Mouse (Mus musculus): Measurements from ENCODE around the gene Olfr573-ps1. TPM values are rescaled to one million over a fixed set of nuclear protein-coding genes. Genes with fewer than 3 reads are reported as not detected.

Olfr573-ps1 gene
- polyA plus RNA-seq (2015; fragmentation: Nextera tagmentation; extraction: Ambion mirVana), result not detected in 2 replicates

DNA sequence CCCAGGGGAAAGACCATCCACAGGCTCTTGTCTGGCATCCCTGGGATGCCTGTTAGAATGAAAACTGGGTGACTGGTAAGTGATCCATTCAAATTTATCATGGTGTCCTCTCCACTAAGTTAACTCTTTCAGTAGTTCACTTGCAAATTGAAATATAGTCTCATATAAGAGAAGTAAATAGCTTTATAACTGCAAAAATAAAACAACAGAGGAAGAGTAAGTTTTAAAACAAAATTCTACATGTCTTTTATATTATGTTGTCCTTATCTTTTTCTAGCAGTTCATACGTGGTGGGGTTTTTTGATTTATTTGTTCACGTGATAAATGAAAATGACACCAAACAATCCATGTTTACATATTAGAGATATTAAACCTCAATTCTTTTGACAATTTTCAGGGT lies at the start of gene Olfr573-ps1:
Olfr573-ps1 (minus strand) TSS at position 101 of the 400 bp plus-strand sequence.
- no peak within 1 kb of the TSS for H3K9ac ChIP-seq (ENCODE audit: low read length)
- WGBS, result 73% methylated on average over 2 of the region's 2 CpGs
- ATAC-seq (ENCODE audit: insufficient read depth, low FRiP score), result no peak
- H3K27ac ChIP-seq (ENCODE audit: low read length), result no peak within 1 kb of the TSS
- no peaks in the 10 kb centered on the region for H3K27me3 ChIP-seq (ENCODE audit: control insufficient read depth, insufficient read depth, low read length)
- H3K4me3 ChIP-seq (replicated peaks; ENCODE audit: low read length), result no peak within 1 kb of the TSS
- no peaks in the 10 kb centered on the region for H3K4me1 ChIP-seq (ENCODE audit: control insufficient read depth, insufficient read depth, low read length)
- H3K9me3 ChIP-seq (replicated peaks; ENCODE audit: control insufficient read depth, low read length), result no peaks in the 10 kb centered on the region
- H3K36me3 ChIP-seq (ENCODE audit: control insufficient read depth, insufficient read depth, low read length), result no peaks in the 10 kb centered on the region
- no peak within 1 kb of the TSS for H3K4me2 ChIP-seq (ENCODE audit: low read depth, low read length)

GRCm38 (mm10) chr7:102989224-102989623 lies 46.8 kb upstream of the Olfr573-ps1 start, which contains the start of gene Olfr578:
TSS of gene Olfr578 (minus strand) at chr7:102989324.
- Histone ChIP-seq H3K27me3 (ENCODE audit: control insufficient read depth, insufficient read depth, low read length) (no peaks in the 10 kb centered on the region), H3K4me2 (ENCODE audit: low read depth, low read length) (no peak within 1 kb of the TSS), H3K27ac (ENCODE audit: low read length) (no peak within 1 kb of the TSS), H3K9me3 (replicated peaks; ENCODE audit: control insufficient read depth, low read length) (no peaks in the 10 kb centered on the region), H3K4me3 (replicated peaks; ENCODE audit: low read length) (no peak within 1 kb of the TSS), H3K9ac (ENCODE audit: low read length) (no peak within 1 kb of the TSS), H3K4me1 (ENCODE audit: control insufficient read depth, insufficient read depth, low read length) (no peaks in the 10 kb centered on the region), H3K36me3 (ENCODE audit: control insufficient read depth, insufficient read depth, low read length) (no peaks in the 10 kb centered on the region)
- WGBS, result 57% methylated on average over 3 of the region's 3 CpGs
- ATAC-seq (ENCODE audit: insufficient read depth, low FRiP score), result no peak

DNA sequence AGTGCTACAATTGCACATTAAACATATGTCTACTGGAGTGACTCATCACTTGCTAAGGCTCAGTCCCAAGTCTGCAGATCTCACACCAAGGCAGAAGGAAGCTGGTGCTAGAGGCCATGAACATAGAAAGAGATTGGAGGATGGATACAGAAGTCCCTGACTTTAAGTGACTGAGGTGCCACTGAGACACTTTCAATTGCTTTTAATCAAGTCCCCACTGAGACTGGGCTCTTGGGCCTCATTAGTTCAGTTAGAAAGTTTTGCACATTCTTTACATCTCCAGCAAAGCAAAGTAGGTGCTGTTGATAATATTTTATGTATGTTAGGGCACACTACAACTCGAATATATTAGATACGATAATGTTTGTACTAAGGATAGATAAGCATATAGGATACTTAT lies 33.5 kb upstream of the Olfr573-ps1 start, which contains the start of gene Olfr577:
Olfr577 (minus strand) TSS at position 101 of the 400 bp plus-strand sequence.
- H3K27me3 ChIP-seq (ENCODE audit: control insufficient read depth, insufficient read depth, low read length), result no peaks in the 10 kb centered on the region
- H3K9ac ChIP-seq (ENCODE audit: low read length), result no peak within 1 kb of the TSS
- H3K4me3 ChIP-seq (replicated peaks; ENCODE audit: low read length), result no peak within 1 kb of the TSS
- H3K27ac ChIP-seq (ENCODE audit: low read length), result no peak within 1 kb of the TSS
- no peaks in the 10 kb centered on the region for H3K9me3 ChIP-seq (replicated peaks; ENCODE audit: control insufficient read depth, low read length)
- no peak within 1 kb of the TSS for H3K4me2 ChIP-seq (ENCODE audit: low read depth, low read length)
- 72% methylated on average over 2 of the region's 2 CpGs for WGBS
- no peak for ATAC-seq (ENCODE audit: insufficient read depth, low FRiP score)
- no peaks in the 10 kb centered on the region for H3K36me3 ChIP-seq (ENCODE audit: control insufficient read depth, insufficient read depth, low read length)
- no peaks in the 10 kb centered on the region for H3K4me1 ChIP-seq (ENCODE audit: control insufficient read depth, insufficient read depth, low read length)

DNA sequence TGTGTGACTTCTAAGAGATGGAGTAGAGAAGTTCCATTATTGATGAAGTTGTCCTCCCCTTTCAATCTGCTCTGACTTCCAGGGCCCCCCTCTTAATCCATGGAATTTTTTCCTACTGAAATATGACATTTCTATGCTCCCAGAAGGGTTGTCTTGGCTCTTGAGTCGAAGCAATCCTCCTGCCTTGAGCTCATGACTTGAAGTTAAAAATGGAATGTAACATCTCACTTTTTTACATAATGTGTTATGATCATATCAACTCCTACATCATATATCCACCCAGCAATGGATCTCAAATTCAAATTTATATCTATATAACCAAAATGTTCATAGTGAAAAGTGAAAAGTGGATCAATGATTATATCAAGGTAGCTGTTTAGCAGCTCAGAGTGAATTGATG lies 32.0 kb upstream of the Olfr573-ps1 start:
- H3K4me2 ChIP-seq (ENCODE audit: low read depth, low read length), result no peak overlapping the region
- no peak overlapping the region for H3K27ac ChIP-seq (ENCODE audit: low read length)
- no peaks in the 10 kb centered on the region for H3K9me3 ChIP-seq (replicated peaks; ENCODE audit: control insufficient read depth, low read length)
- 50% methylated on average over 1 of the region's 1 CpGs for WGBS
- no peaks in the 10 kb centered on the region for H3K27me3 ChIP-seq (ENCODE audit: control insufficient read depth, insufficient read depth, low read length)
- no peak overlapping the region for H3K4me3 ChIP-seq (replicated peaks; ENCODE audit: low read length)
- no peak overlapping the region for H3K9ac ChIP-seq (ENCODE audit: low read length)
- H3K4me1 ChIP-seq (ENCODE audit: control insufficient read depth, insufficient read depth, low read length), result no peaks in the 10 kb centered on the region
- no peak for ATAC-seq (ENCODE audit: insufficient read depth, low FRiP score)
- no peaks in the 10 kb centered on the region for H3K36me3 ChIP-seq (ENCODE audit: control insufficient read depth, insufficient read depth, low read length)

- H3K4me1 ChIP-seq (ENCODE audit: control insufficient read depth, insufficient read depth, low read length), result no peaks in the 10 kb centered on the region
- no peak within 1 kb of the TSS for H3K4me2 ChIP-seq (ENCODE audit: low read depth, low read length)
- H3K27ac ChIP-seq (ENCODE audit: low read length), result no peak within 1 kb of the TSS
- H3K4me3 ChIP-seq (replicated peaks; ENCODE audit: low read length), result no peak within 1 kb of the TSS
- ATAC-seq (ENCODE audit: insufficient read depth, low FRiP score), result no peak
- WGBS, result 24% methylated on average over 2 of the region's 2 CpGs
- H3K9ac ChIP-seq (ENCODE audit: low read length), result no peak within 1 kb of the TSS
- no peaks in the 10 kb centered on the region for H3K36me3 ChIP-seq (ENCODE audit: control insufficient read depth, insufficient read depth, low read length)
- H3K27me3 ChIP-seq (ENCODE audit: control insufficient read depth, insufficient read depth, low read length), result no peaks in the 10 kb centered on the region
- no peaks in the 10 kb centered on the region for H3K9me3 ChIP-seq (replicated peaks; ENCODE audit: control insufficient read depth, low read length)
Observed at GRCm38 (mm10) chr7:102962360-102962759, 20.0 kb upstream of the Olfr573-ps1 start, which contains the start of gene Olfr576. TSS of gene Olfr576 (plus strand) at chr7:102962660.

GRCm38 (mm10) chr7:102958593-102958992 lies 16.2 kb upstream of the Olfr573-ps1 start, which contains the start of gene Olfr575:
TSS of gene Olfr575 (minus strand) at chr7:102958775.
- ATAC-seq (ENCODE audit: insufficient read depth, low FRiP score), result no peak
- 33% methylated on average over 1 of the region's 1 CpGs for WGBS
- H3K9me3 ChIP-seq (replicated peaks; ENCODE audit: control insufficient read depth, low read length), result no peaks in the 10 kb centered on the region

DNA sequence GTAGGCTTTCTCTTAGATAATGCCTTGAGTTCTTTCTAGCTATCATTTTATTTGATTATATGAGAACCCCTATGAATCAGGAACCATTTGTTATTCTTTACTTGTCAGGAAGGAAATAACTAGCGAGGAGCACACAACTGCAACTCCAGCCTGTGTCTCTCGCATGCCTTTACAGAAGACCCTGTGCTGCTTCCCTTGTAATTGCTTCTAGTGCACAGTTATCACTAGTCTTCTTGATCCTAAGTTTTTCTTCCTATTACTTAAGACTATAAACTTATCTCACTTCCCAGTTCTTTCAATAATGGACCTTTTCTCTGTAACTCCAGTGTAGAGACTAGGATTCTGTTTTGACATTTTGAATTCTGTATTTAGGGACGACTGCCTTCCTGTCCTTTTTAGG lies 15.8 kb upstream of the Olfr573-ps1 start:
- Histone ChIP-seq H3K27me3 (ENCODE audit: control insufficient read depth, insufficient read depth, low read length) (no peaks in the 10 kb centered on the region), H3K36me3 (ENCODE audit: control insufficient read depth, insufficient read depth, low read length) (no peaks in the 10 kb centered on the region), H3K27ac (ENCODE audit: low read length) (no peak overlapping the region), H3K9ac (ENCODE audit: low read length) (no peak overlapping the region), H3K4me3 (replicated peaks; ENCODE audit: low read length) (no peak overlapping the region), H3K4me1 (ENCODE audit: control insufficient read depth, insufficient read depth, low read length) (no peaks in the 10 kb centered on the region), H3K9me3 (replicated peaks; ENCODE audit: control insufficient read depth, low read length) (no peaks in the 10 kb centered on the region), H3K4me2 (ENCODE audit: low read depth, low read length) (no peak overlapping the region)
- ATAC-seq (ENCODE audit: insufficient read depth, low FRiP score), result no peak
- 62% methylated on average over 3 of the region's 3 CpGs for WGBS

More at GRCm38 (mm10) chr7:102958593-102958992, 16.2 kb upstream of the Olfr573-ps1 start, which contains the start of gene Olfr575:
- no peaks in the 10 kb centered on the region for H3K4me1 ChIP-seq (ENCODE audit: control insufficient read depth, insufficient read depth, low read length)
- H3K4me3 ChIP-seq (replicated peaks; ENCODE audit: low read length), result no peak within 1 kb of the TSS
- H3K27me3 ChIP-seq (ENCODE audit: control insufficient read depth, insufficient read depth, low read length), result no peaks in the 10 kb centered on the region
- H3K27ac ChIP-seq (ENCODE audit: low read length), result no peak within 1 kb of the TSS
- H3K4me2 ChIP-seq (ENCODE audit: low read depth, low read length), result no peak within 1 kb of the TSS
- H3K36me3 ChIP-seq (ENCODE audit: control insufficient read depth, insufficient read depth, low read length), result no peaks in the 10 kb centered on the region
- no peak within 1 kb of the TSS for H3K9ac ChIP-seq (ENCODE audit: low read length)

DNA sequence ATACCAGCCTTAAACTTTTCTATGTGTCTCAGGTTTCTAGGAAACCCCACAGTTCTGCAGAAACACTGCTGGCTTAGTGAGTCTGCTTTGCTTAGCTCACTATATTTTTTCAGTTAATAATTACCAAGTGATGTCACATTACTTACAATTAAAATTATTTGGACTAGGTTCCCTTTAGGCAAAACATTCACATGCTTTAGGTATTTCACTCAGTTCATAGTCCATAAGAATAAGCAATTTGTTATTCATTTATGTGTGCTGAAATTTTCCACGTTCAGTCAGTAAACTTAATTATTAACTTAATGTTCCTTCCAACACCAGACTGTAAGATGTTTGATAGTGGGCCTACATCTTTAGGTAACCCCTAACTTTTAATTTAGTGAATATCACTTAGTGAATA lies 8.4 kb upstream of the Olfr573-ps1 start:
- no peak overlapping the region for H3K9ac ChIP-seq (ENCODE audit: low read length)
- H3K36me3 ChIP-seq (ENCODE audit: control insufficient read depth, insufficient read depth, low read length), result no peaks in the 10 kb centered on the region
- H3K9me3 ChIP-seq (replicated peaks; ENCODE audit: control insufficient read depth, low read length), result no peaks in the 10 kb centered on the region
- H3K4me1 ChIP-seq (ENCODE audit: control insufficient read depth, insufficient read depth, low read length), result no peaks in the 10 kb centered on the region
- H3K27me3 ChIP-seq (ENCODE audit: control insufficient read depth, insufficient read depth, low read length), result no peaks in the 10 kb centered on the region
- no peak overlapping the region for H3K4me3 ChIP-seq (replicated peaks; ENCODE audit: low read length)
- no peak for ATAC-seq (ENCODE audit: insufficient read depth, low FRiP score)
- WGBS, result 45% methylated on average over 1 of the region's 1 CpGs
- no peak overlapping the region for H3K27ac ChIP-seq (ENCODE audit: low read length)
- H3K4me2 ChIP-seq (ENCODE audit: low read depth, low read length), result no peak overlapping the region

DNA sequence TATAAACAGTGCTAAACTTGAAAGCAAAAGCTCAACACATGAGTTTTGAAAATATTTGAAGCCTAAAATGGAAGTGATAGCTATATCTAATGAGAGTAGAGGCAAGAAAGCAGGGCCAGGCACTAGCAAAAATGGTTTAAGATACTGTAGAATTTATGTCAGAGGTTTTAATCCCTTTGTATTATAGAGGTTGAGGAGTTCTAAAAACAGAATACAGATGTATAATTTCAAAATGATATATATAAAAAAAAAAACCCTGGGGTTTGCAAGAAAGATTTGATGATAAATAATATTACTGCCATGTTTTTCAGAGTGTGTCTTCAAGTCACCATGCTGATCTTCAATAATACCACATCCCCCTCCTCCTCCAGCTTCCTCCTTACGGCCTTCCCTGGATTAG lies 5.8 kb upstream of the Olfr573-ps1 start, which contains the start of gene Olfr574:
Olfr574 (plus strand) TSS at position 301 of the 400 bp plus-strand sequence.
- 83% methylated on average over 1 of the region's 1 CpGs for WGBS
- no peak within 1 kb of the TSS for H3K9ac ChIP-seq (ENCODE audit: low read length)

More for the DNA sequence above, 5.8 kb upstream of the Olfr573-ps1 start, which contains the start of gene Olfr574:
- no peak for ATAC-seq (ENCODE audit: insufficient read depth, low FRiP score)
- H3K9me3 ChIP-seq (replicated peaks; ENCODE audit: control insufficient read depth, low read length), result no peaks in the 10 kb centered on the region
- H3K4me2 ChIP-seq (ENCODE audit: low read depth, low read length), result no peak within 1 kb of the TSS
- H3K4me1 ChIP-seq (ENCODE audit: control insufficient read depth, insufficient read depth, low read length), result no peaks in the 10 kb centered on the region
- H3K27ac ChIP-seq (ENCODE audit: low read length), result no peak within 1 kb of the TSS
- H3K36me3 ChIP-seq (ENCODE audit: control insufficient read depth, insufficient read depth, low read length), result no peaks in the 10 kb centered on the region
- H3K27me3 ChIP-seq (ENCODE audit: control insufficient read depth, insufficient read depth, low read length), result no peaks in the 10 kb centered on the region
- H3K4me3 ChIP-seq (replicated peaks; ENCODE audit: low read length), result no peak within 1 kb of the TSS

Data from stomach, embryonic 16.5 days (tissue).